Mouse (Mus musculus) kidney, adult 2 months (tissue): ENCODE data around the gene Adamts2. TPM values are rescaled to one million over a fixed set of nuclear protein-coding genes. Genes with fewer than 3 reads are reported as not detected.

Source experiments
- DNase-seq: peaks from one replicate; pipeline ENCODE4 v3.0.0; 2021
- H3K27ac ChIP-seq: fragments of 200-500 bp; 2 replicates; pipeline ENCODE4 v1.5.1; 2012; ENCODE audit warnings: low read depth, low read length, control low read depth, inconsistent platforms; ENCODE audit not compliant: insufficient read depth
- H3K27me3 ChIP-seq: fragments of 200-500 bp; replicated peaks from 2 replicates; pipeline ENCODE4 v1.6.1; 2012; ENCODE audit warnings: mild to moderate bottlenecking, moderate library complexity, low read length, inconsistent platforms; ENCODE audit not compliant: control insufficient read depth, insufficient read depth
- H3K36me3 ChIP-seq: fragments of 200-500 bp; 2 replicates; pipeline ENCODE4 v1.6.1; 2012; ENCODE audit warnings: mild to moderate bottlenecking, moderate library complexity, low read length, inconsistent platforms; ENCODE audit not compliant: control insufficient read depth, insufficient read depth
- H3K4me1 ChIP-seq: fragments of 200-500 bp; 2 replicates; pipeline ENCODE4 v1.6.1; 2011; ENCODE audit warnings: low read length; ENCODE audit not compliant: control insufficient read depth, insufficient read depth
- H3K4me3 ChIP-seq: fragments of 200-500 bp; 2 replicates; pipeline ENCODE4 v1.5.1; 2011; ENCODE audit warnings: mild to moderate bottlenecking, low read depth, low read length, control low read depth; ENCODE audit not compliant: insufficient read depth
- CTCF ChIP-seq: fragments of 200-500 bp; conservative IDR thresholded peaks from 2 replicates; pipeline ENCODE4 v1.5.1; 2011; ENCODE audit warnings: low read depth, mild to moderate bottlenecking, control low read depth, low read length, moderate library complexity, mixed read lengths; ENCODE audit not compliant: insufficient read depth, insufficient read length
- POLR2A ChIP-seq: fragments of 200-500 bp; IDR thresholded peaks from one replicate; pipeline ENCODE4 v1.6.1; 2011; ENCODE audit warnings: low read depth, low read length, control low read depth
- WGBS: fragments of 180-500 bp; shearing (Covaris S2); methylation state at CpG from one replicate; pipeline ENCODE4 v1.1.7; 2018; 5-methylcytosine and 5-hydroxymethylcytosine counted together
- polyA plus RNA-seq: library from polyadenylated mRNA; depleted of rRNA; stranded (reverse); fragments of >200 nt; gene quantifications from 2 replicates; pipeline ENCODE4 v1.2.3, GENCODE M21; 2012

Gene Adamts2
- polyA plus RNA-seq, 1 experiment: 4.5 TPM

DNA sequence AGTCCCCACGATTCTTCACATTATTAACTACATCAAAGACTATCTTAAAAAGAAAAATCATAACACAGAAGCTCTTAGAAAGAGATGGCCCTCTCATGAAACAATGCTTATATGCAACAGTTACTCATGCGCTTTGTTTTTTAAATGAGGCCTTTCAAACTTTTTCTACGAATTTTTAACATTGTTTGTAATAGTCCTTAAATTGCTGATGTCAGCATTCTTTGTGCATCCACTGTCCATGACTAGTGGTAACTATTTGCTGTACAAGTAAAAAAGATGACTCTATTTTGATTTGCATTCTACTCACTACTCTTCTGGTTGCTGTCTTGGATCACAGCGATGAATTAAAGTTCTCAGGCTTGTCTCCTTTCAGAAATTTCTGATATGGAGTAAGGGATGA, 212.3 kb downstream of the Adamts2 start:
- no peaks in the 10 kb centered on the region for H3K27me3 ChIP-seq
- no peaks in the 10 kb centered on the region for H3K4me1 ChIP-seq
- over 99% methylated on average over 4 of the region's 4 CpGs for WGBS
- TF ChIP-seq POLR2A (no peak), CTCF (no peak)
- H3K36me3 ChIP-seq: peaks cover 17% of the 10 kb centered on the region
- no peak overlapping the region for H3K27ac ChIP-seq
- H3K4me3 ChIP-seq: no peak overlapping the region
- DNase-seq: no peak

GRCm38 (mm10) chr11:50826214-50826613, 224.3 kb downstream of the Adamts2 start:
- Histone ChIP-seq H3K36me3 (no peaks in the 10 kb centered on the region), H3K27ac (no peak overlapping the region), H3K4me1 (no peaks in the 10 kb centered on the region; the same call in 1 of the 2 replicates), H3K4me3 (no peak overlapping the region), H3K27me3 (no peaks in the 10 kb centered on the region)
- no peak for TF ChIP-seq CTCF
- no peak for TF ChIP-seq POLR2A
- peak; percentile 32 for DNase-seq
- 55% methylated on average over 2 of the region's 2 CpGs for WGBS

GRCm38 (mm10) chr11:50827010-50827953, 225.4 kb downstream of the Adamts2 start, which contains the start of gene Zfp354c:
Zfp354c (minus strand) TSS chr11:50827724.
- no peaks in the 10 kb centered on the region for H3K36me3 ChIP-seq
- no peaks in the 10 kb centered on the region for H3K27me3 ChIP-seq
- peak; percentile 90 for DNase-seq
- no peak for TF ChIP-seq CTCF
- TF ChIP-seq POLR2A: no peak
- H3K27ac ChIP-seq: peak within 1 kb of the TSS; percentile 13; the same call in 1 of the 2 replicates
- H3K4me1 ChIP-seq: no peaks in the 10 kb centered on the region; the same call in 1 of the 2 replicates
- peak within 1 kb of the TSS; percentile 86 for H3K4me3 ChIP-seq
- 2% methylated on average over 45 of the region's 45 CpGs for WGBS

GRCm38 (mm10) chr11:50835727-50836126, 233.8 kb downstream of the Adamts2 start:
- peaks cover 3% of the 10 kb centered on the region; the same call in 1 of the 2 replicates for H3K4me1 ChIP-seq
- H3K27me3 ChIP-seq: no peaks in the 10 kb centered on the region
- 88% methylated on average over 4 of the region's 4 CpGs for WGBS
- peaks cover 1% of the 10 kb centered on the region; the same call in 1 of the 2 replicates for H3K36me3 ChIP-seq
- TF ChIP-seq CTCF: no peak
- TF ChIP-seq POLR2A: no peak
- DNase-seq: no peak
- no peak overlapping the region for H3K27ac ChIP-seq
- H3K4me3 ChIP-seq: no peak overlapping the region

DNA sequence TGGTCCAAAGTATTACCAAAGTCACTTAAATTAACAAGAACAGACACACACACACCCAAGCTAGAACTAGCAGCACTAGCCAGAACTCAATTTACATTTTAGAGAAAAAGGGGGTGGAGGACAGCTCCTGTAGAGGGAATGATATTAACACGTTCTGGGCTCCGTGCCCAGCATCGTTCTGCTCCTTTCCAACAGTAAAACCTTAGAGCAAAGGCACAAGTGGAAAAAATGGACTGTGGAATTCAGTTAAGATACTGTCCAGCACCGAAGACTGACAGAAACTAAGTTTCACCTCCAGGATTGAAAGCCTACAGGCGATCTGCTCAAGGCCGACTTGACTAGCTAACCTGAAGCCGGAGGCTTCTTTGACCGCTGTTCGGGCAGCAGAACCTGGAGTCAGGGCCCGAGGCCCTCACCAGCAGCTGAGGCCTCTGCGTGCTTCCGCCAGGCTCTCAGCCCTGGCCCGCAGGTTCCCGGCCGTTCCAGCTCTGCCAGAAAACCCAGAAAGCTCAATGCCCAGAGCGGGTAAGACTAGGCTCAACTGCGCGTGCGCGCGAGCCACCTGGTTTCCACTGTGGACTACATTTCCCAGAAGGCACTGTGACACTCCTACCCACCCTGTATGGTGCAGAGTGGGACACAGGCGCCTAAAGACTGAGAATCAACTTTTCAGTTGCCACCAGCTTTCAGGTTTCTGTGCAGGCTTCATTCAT, 239.3 kb downstream of the Adamts2 start, which contains the start of gene Zfp879:
Gene Zfp879, minus strand, starts transcription at position 530 of the 713 bp plus-strand sequence.
- peaks cover 6% of the 10 kb centered on the region; the same call in 1 of the 2 replicates for H3K4me1 ChIP-seq
- peak; percentile 97 for DNase-seq
- no peaks in the 10 kb centered on the region for H3K27me3 ChIP-seq
- peak within 1 kb of the TSS; percentile 77 for H3K27ac ChIP-seq
- H3K36me3 ChIP-seq: no peaks in the 10 kb centered on the region
- H3K4me3 ChIP-seq: peak within 1 kb of the TSS; percentile 56
- 12% methylated on average over 22 of the region's 22 CpGs for WGBS
- TF ChIP-seq POLR2A (peak; percentile 36), CTCF (no peak)

GRCm38 (mm10) chr11:50845951-50846350, 244.1 kb downstream of the Adamts2 start:
- Histone ChIP-seq H3K27me3 (no peaks in the 10 kb centered on the region; the same call in 1 of the 2 replicates), H3K4me3 (no peak overlapping the region), H3K36me3 (no peaks in the 10 kb centered on the region), H3K4me1 (peaks cover under 1% of the 10 kb centered on the region; the same call in 1 of the 2 replicates), H3K27ac (no peak overlapping the region)
- 88% methylated on average over 3 of the region's 3 CpGs for WGBS
- DNase-seq: no peak
- no peak for TF ChIP-seq CTCF
- no peak for TF ChIP-seq POLR2A
